Mouse (Mus musculus) hindbrain, embryonic 13.5 days (tissue): ENCODE results near the gene Gm9747. TPM values are rescaled to one million over a fixed set of nuclear protein-coding genes. Genes with fewer than 3 reads are reported as not detected.

Experiments
- ATAC-seq: fragments of 200-750 bp; cut with Nextera tagmentation; 2 replicates; pipeline ENCODE4 v1.8.0; 2017; ENCODE audit warnings: moderate TSS enrichment; ENCODE audit not compliant: low FRiP score
- H3K27ac ChIP-seq: fragments of 300-500 bp; sonication (generic); 2 replicates; pipeline ENCODE4 v1.5.1; 2015; ENCODE audit warnings: inconsistent platforms, mild to moderate bottlenecking, moderate library complexity
- H3K27me3 ChIP-seq: fragments of 300-500 bp; sonication (generic); 2 replicates; pipeline ENCODE4 v1.6.1; 2015; ENCODE audit warnings: mild to moderate bottlenecking, inconsistent platforms
- H3K36me3 ChIP-seq: fragments of 300-500 bp; sonication (generic); 2 replicates; pipeline ENCODE4 v1.6.1; 2015; ENCODE audit warnings: mild to moderate bottlenecking, inconsistent platforms
- H3K4me1 ChIP-seq: fragments of 300-500 bp; sonication (generic); replicated peaks from 2 replicates; pipeline ENCODE4 v1.6.1; 2015; ENCODE audit warnings: inconsistent platforms
- H3K4me2 ChIP-seq: fragments of 300-500 bp; sonication (generic); 2 replicates; pipeline ENCODE4 v1.6.1; 2015; ENCODE audit warnings: inconsistent platforms, mild to moderate bottlenecking, moderate library complexity
- H3K4me3 ChIP-seq: fragments of 300-500 bp; sonication (generic); 2 replicates; pipeline ENCODE4 v1.5.1; 2015; ENCODE audit warnings: mild to moderate bottlenecking, inconsistent platforms
- H3K9ac ChIP-seq: fragments of 300-500 bp; sonication (generic); 2 replicates; pipeline ENCODE4 v1.6.1; 2015; ENCODE audit warnings: mild to moderate bottlenecking, inconsistent platforms
- H3K9me3 ChIP-seq: fragments of 300-500 bp; sonication (generic); 2 replicates; pipeline ENCODE4 v1.6.1; 2016; ENCODE audit warnings: inconsistent platforms
- WGBS: fragments of 180-500 bp; shearing (Covaris S2); methylation state at CpG from one replicate; pipeline ENCODE4 v1.1.7; 2015; 5-methylcytosine and 5-hydroxymethylcytosine counted together
- polyA plus RNA-seq: library from polyadenylated mRNA; unstranded; fragments of >200 nt; fragmentation: Nextera tagmentation; extraction: Ambion mirVana; gene quantifications from 2 replicates; pipeline ENCODE4 v1.2.1, GENCODE M21; 2015

Gm9747 gene
- 23.5 and 25.6 TPM in 2 replicates for polyA plus RNA-seq

DNA sequence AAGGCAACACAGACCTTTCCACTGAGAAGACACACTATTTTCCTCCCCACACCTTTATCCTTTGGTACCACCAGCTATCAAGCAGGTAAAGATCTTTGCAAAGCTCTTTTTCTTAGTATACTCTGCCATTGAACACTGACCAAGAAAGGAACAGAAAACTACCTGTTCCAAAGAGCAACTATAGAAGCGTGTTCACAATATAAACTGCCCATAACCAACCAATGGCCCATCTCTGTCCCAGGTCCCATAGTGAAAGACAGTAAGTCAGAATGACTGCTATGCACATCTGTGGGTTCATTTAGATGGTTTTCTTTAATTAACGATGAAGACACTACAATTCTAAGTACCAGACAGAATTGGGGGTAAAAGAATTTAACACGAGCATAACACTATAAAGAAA, at the start of gene Gm9747:
TSS of gene Gm9747 (plus strand) at position 301 of the 400 bp plus-strand sequence.
- ATAC-seq = no peak
- Histone ChIP-seq H3K4me1 (0 out of 2 replicates have a peak, but pooled peaks cover 2% of the 10 kb centered on the region), H3K4me2 (no peak within 1 kb of the TSS), H3K9ac (no peak within 1 kb of the TSS), H3K27ac (no peak within 1 kb of the TSS), H3K27me3 (no peaks in the 10 kb centered on the region), H3K9me3 (no peaks in the 10 kb centered on the region), H3K4me3 (no peak within 1 kb of the TSS), H3K36me3 (peaks cover 14% of the 10 kb centered on the region)
- 97% methylated on average over 3 of the region's 3 CpGs for WGBS

DNA sequence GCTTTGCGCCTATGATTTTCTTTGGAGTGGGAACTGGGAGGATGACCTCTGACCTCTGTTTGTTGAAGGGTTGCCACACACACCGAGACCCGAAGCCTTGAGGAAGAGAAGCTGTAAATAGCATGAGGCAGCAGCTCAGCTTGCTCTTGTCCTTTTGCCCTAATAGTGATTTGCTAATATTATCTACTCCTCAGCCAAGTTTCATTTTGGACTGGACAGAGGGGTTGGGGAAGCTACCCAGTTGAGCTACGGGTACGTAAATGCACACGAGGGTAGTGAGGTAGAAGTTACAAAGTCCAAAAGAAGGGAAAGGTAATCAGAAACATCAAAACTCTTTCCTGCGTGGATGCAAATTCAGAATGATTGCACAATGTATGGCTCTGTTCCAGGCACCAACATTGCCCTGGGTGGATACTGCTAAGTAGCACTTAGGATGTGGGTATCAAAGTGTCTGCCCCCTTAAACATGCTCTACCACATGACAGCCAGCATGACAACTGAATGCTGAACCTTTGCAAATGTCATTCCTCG, 48.9 kb upstream of the Gm9747 start:
- 80% methylated on average over 8 of the region's 8 CpGs for WGBS
- Histone ChIP-seq H3K27ac (no peak overlapping the region), H3K4me1 (no peaks in the 10 kb centered on the region), H3K9ac (no peak overlapping the region), H3K4me3 (no peak overlapping the region), H3K9me3 (no peaks in the 10 kb centered on the region), H3K4me2 (no peak overlapping the region), H3K27me3 (no peaks in the 10 kb centered on the region), H3K36me3 (no peaks in the 10 kb centered on the region)
- ATAC-seq = no peak

DNA sequence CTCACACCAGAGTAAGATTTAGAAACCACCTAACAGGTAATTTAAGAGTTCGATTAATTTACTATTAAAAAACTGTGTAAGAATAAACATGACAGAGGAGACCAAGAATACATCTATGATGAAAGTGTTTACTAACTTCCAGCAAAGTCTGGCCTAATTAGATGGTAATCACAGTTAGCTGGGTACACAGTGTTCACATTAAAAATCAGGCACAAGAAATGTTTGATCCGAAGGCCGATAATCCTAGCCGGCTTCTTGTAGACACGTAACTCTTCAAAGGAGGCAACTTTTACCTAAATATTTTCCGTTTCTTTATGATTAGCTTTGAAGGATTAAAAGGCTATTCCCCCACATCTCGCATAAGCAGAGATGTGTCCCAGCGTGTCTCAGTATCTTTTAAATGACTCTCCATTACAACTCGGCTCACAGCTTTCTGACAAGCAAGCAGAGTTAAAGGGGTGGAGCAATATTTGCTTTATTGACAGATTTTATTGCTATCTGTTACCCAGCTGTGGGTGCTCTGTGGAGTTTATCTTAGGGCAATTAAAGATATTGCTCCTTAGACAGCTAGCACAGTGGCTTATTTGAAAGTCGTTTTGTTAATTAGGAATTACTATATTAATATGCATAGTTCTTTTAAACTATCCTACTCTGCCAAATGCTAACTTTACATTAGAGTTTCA, 44.2 kb upstream of the Gm9747 start:
- H3K9me3 ChIP-seq = no peaks in the 10 kb centered on the region
- no peak overlapping the region for H3K9ac ChIP-seq
- no peak for ATAC-seq
- H3K27ac ChIP-seq = no peak overlapping the region
- H3K36me3 ChIP-seq = no peaks in the 10 kb centered on the region
- WGBS = 88% methylated on average over 10 of the region's 10 CpGs
- H3K27me3 ChIP-seq = no peaks in the 10 kb centered on the region
- no peak overlapping the region for H3K4me3 ChIP-seq
- no peak overlapping the region for H3K4me2 ChIP-seq
- H3K4me1 ChIP-seq = peaks cover 4% of the 10 kb centered on the region

DNA sequence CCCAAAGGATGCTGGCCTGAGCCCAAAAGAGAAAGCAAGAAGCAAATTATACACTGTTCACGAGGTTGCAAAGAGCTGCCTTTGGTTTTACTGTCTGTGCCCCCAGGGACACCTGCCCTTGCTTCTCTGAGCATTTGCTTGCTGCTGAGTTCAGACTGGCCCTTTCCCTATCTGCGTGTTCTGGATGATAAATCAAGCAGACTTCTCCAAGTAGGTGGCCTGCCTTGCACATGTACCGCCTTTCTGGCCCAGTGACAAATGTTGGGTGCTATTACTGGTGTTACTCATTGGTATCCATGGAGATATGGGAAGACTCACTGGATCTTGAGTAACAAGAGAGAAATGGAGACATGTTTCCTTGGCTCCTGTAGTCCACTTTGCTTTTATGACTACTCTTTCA, 43.4 kb upstream of the Gm9747 start:
- ATAC-seq = no peak
- no peak overlapping the region for H3K4me2 ChIP-seq
- peaks cover 4% of the 10 kb centered on the region for H3K4me1 ChIP-seq
- no peaks in the 10 kb centered on the region for H3K36me3 ChIP-seq
- H3K4me3 ChIP-seq = no peak overlapping the region
- no peak overlapping the region for H3K27ac ChIP-seq
- 42% methylated on average over 3 of the region's 3 CpGs for WGBS
- no peak overlapping the region for H3K9ac ChIP-seq
- H3K9me3 ChIP-seq = no peaks in the 10 kb centered on the region
- no peaks in the 10 kb centered on the region for H3K27me3 ChIP-seq

DNA sequence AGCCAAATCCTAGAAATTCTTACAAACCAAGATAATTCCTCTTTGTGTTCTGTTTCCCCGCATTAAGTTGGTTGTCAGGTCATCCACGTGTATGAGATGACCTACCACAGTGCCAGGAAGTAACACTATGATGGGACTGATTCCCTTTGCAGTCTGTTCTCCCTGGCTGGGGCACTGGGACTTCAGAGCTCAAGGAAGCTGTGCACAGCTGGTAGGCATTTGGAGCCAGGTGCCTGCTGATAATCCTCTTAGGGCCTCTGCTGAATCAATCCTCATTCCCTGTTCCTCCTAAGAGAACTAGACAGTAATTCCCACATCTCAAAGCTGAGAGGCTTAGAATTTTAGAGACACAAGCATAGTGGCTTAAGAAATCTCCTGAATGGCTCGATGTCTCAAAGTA, 41.3 kb upstream of the Gm9747 start:
- Histone ChIP-seq H3K4me3 (no peak overlapping the region), H3K9ac (no peak overlapping the region), H3K36me3 (no peaks in the 10 kb centered on the region), H3K4me1 (peaks cover 4% of the 10 kb centered on the region), H3K27me3 (no peaks in the 10 kb centered on the region), H3K27ac (no peak overlapping the region), H3K9me3 (no peaks in the 10 kb centered on the region), H3K4me2 (no peak overlapping the region)
- WGBS = 53% methylated on average over 3 of the region's 3 CpGs
- no peak for ATAC-seq

DNA sequence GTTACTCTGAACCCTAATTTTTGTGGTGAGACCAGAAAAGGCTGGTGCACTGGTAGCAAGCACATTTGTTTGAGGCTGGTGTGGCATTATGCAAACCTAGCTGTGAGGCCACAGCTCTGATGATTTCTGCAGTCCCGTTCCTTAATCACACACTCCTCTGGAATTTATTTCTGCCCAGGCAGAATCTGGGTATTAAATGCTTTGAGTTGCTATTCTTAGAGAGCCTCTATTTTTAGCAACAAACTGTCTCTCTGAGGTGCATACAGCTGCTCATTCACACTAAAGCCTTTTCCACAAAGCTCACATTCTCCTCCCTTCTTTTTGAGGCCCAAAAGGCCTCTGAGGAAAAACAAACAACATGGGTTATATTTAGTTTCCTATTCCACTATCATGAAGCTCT, 33.0 kb upstream of the Gm9747 start:
- H3K4me1 ChIP-seq = no peaks in the 10 kb centered on the region
- H3K36me3 ChIP-seq = no peaks in the 10 kb centered on the region
- no peak overlapping the region for H3K9ac ChIP-seq
- H3K27me3 ChIP-seq = no peaks in the 10 kb centered on the region
- no peaks in the 10 kb centered on the region for H3K9me3 ChIP-seq
- WGBS = 33% methylated on average over 1 of the region's 1 CpGs
- no peak overlapping the region for H3K27ac ChIP-seq
- ATAC-seq = no peak
- no peak overlapping the region for H3K4me2 ChIP-seq
- H3K4me3 ChIP-seq = no peak overlapping the region

DNA sequence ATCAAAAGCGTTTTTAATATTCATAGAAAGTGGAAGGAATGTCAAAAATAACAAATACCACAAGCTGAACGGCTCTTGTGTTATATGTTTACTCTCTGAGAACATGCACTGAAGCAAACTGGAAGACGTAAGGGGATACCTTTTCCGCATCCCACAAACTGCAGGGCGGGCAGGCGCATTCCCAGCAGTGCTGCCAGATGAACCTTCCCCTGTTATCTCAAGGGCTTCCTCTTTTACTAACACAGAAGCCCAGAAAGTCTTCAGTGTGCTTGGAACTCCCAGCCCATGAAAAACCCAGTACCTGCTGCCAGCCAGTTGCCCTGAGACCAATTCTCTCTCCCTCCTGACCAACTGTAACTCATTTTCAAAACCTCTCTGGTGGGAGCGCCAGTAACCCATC, 32.3 kb upstream of the Gm9747 start:
- H3K9ac ChIP-seq = no peak overlapping the region
- no peak overlapping the region for H3K4me2 ChIP-seq
- no peaks in the 10 kb centered on the region for H3K27me3 ChIP-seq
- no peak overlapping the region for H3K27ac ChIP-seq
- H3K4me3 ChIP-seq = no peak overlapping the region
- H3K4me1 ChIP-seq = no peaks in the 10 kb centered on the region
- ATAC-seq = no peak
- H3K36me3 ChIP-seq = no peaks in the 10 kb centered on the region
- WGBS = 79% methylated on average over 7 of the region's 7 CpGs
- no peaks in the 10 kb centered on the region for H3K9me3 ChIP-seq

DNA sequence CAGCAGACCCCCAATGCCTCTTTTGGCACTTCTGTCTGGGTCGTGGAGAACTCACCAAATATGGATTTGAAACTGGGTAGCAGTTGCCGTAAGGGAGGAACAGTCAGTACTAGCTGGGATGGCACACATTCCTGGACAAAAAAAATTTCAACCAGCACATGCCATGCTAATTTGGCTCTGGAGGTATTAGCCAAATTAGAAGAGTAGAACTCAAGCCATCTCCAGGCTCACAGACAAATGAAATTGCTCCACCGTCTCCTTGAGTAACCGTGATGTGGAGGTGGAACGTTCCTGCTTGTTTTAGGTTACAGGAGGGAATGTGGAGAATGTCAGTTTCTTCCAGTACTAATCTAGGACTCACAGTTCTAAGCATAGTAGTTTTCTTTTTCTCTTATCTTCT, 25.4 kb upstream of the Gm9747 start:
- Histone ChIP-seq H3K4me1 (no peaks in the 10 kb centered on the region), H3K36me3 (no peaks in the 10 kb centered on the region), H3K9me3 (no peaks in the 10 kb centered on the region), H3K27me3 (no peaks in the 10 kb centered on the region), H3K9ac (no peak overlapping the region), H3K4me3 (no peak overlapping the region), H3K27ac (no peak overlapping the region), H3K4me2 (no peak overlapping the region)
- ATAC-seq = no peak
- 90% methylated on average over 5 of the region's 5 CpGs for WGBS

DNA sequence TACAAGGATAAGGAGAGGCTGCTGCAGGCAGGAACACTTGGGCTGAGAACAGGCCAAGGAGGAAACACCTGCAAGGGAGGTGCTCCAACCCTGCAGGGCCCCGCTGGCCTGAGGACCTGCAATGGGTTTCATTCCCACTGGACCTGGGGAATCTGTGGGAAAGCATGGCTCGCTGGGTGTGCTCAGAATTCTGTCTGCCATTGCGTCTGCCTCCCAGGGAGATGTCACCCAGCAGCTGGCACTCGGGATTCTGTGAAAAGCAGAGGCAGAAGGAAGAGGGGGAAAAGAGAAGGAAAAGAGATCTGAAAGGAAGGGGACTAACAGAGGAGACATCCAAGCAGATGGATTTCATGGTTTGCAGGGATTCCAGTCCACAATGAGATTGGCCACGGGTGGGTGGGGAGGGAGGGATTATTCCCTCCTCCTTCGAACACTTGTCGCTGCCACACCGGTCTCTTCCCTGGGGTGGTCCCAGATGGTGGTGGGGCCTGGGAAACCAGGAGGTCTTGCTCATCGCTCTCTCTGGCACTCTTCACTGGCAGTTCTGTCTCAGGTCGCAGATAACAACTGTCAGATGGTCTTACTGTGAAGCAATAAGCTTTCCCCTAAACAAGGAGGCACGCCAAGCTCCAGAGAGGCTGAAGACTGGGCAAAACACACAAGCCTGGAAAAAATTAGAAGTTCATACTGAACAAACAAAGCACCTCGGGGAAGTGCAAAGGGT, 12.1 kb upstream of the Gm9747 start:
- Histone ChIP-seq H3K9me3 (no peaks in the 10 kb centered on the region), H3K27me3 (no peaks in the 10 kb centered on the region), H3K9ac (no peak overlapping the region), H3K4me3 (no peak overlapping the region), H3K27ac (no peak overlapping the region), H3K36me3 (no peaks in the 10 kb centered on the region), H3K4me1 (peaks cover 11% of the 10 kb centered on the region), H3K4me2 (no peak overlapping the region)
- ATAC-seq = no peak
- WGBS = 39% methylated on average over 12 of the region's 12 CpGs

DNA sequence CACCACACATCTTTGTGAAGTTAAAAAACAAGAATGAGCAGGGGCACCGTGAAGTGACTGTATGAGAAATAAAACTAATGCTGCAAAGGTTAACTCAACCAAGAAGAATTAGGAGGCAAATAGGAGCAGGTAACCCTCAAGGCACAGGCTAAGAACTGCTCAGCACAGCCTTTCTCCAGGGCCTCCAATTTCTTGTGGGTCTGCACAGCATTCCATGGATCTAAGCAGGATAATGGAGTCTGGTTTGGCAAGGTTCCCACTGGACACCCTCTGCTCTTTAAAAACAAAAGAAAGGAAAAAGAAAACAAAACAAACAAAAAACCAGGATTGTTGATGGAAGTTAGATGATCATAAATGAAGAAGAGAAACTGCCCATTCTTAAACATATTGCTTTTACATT, 11.4 kb upstream of the Gm9747 start:
- Histone ChIP-seq H3K27ac (no peak overlapping the region), H3K4me3 (no peak overlapping the region), H3K36me3 (no peaks in the 10 kb centered on the region), H3K9me3 (no peaks in the 10 kb centered on the region), H3K9ac (no peak overlapping the region), H3K27me3 (no peaks in the 10 kb centered on the region), H3K4me2 (no peak overlapping the region), H3K4me1 (peaks cover 11% of the 10 kb centered on the region)
- ATAC-seq = no peak
- 88% methylated on average over 1 of the region's 1 CpGs for WGBS

DNA sequence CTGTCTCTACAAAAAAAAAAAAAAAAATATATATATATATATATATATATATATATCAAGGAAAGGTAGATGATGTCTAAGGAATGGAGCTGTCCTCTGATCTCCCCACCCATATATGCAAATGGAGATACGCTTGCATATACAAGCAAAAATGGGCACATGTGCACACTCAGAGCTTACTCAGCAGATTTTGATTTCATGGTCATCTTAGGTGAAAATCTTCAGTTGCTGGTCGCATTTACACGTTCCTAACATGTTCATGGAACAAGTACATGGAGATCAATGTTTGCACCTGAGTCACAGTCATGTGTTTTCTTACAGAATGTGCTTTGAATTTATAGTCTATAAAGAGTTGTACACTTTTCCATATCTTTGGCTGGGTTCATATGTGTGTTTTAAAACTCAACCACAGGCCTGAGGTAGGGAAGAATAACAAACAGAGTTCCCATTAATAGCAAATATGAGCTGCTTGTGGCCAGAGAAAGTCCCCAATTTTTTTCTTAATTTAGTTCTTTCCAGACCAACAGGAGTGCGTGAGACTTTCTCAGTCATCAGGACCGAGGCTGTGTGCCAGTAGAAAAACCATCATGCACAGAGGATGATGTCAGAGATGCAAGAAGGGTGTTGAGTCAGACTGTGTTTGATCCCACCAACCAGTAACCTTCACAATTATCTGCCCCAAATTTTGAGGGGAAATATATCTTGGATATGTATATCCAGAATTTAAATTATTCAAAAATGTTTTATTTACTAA, 9.7 kb upstream of the Gm9747 start:
- ATAC-seq = no peak

DNA sequence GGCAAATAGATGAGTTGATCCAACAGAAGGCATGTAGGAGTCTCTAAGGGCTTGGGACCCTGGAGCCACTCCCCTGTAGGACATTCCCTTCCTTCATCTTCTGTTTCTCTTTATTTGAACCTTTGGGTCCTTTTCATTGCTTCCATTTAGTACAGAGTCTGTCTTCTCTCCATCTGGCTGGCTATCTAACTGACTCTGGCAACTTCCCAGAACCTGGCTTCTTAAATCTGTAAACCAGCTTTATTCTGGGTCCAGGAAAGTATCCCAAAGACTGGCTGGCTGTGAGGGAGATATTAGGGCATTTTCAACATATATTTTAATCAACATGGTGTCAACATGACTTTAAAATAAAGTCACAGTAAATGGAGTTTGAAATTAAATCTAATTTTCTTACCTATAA, 4.1 kb upstream of the Gm9747 start:
- peaks cover 4% of the 10 kb centered on the region; the same call in 1 of the 2 replicates for H3K36me3 ChIP-seq
- H3K4me1 ChIP-seq = no peaks in the 10 kb centered on the region
- H3K4me3 ChIP-seq = no peak overlapping the region
- H3K9me3 ChIP-seq = no peaks in the 10 kb centered on the region
- ATAC-seq = no peak
- H3K4me2 ChIP-seq = no peak overlapping the region
- no peak overlapping the region for H3K9ac ChIP-seq
- H3K27ac ChIP-seq = no peak overlapping the region
- no peaks in the 10 kb centered on the region for H3K27me3 ChIP-seq

More for the DNA sequence above, 9.7 kb upstream of the Gm9747 start:
- H3K4me2 ChIP-seq = no peak overlapping the region
- H3K9me3 ChIP-seq = no peaks in the 10 kb centered on the region
- WGBS = 94% methylated on average over 5 of the region's 5 CpGs
- H3K4me3 ChIP-seq = no peak overlapping the region
- H3K27ac ChIP-seq = no peak overlapping the region
- no peak overlapping the region for H3K9ac ChIP-seq
- no peaks in the 10 kb centered on the region for H3K36me3 ChIP-seq
- H3K4me1 ChIP-seq = peaks cover 11% of the 10 kb centered on the region
- H3K27me3 ChIP-seq = no peaks in the 10 kb centered on the region
